Mouse (Mus musculus): ENCODE results near the gene Gpr18.
A peak's percentile ranks its signal among the peaks of the same experiment; 100 is the strongest.

Gene Gpr18

DNA sequence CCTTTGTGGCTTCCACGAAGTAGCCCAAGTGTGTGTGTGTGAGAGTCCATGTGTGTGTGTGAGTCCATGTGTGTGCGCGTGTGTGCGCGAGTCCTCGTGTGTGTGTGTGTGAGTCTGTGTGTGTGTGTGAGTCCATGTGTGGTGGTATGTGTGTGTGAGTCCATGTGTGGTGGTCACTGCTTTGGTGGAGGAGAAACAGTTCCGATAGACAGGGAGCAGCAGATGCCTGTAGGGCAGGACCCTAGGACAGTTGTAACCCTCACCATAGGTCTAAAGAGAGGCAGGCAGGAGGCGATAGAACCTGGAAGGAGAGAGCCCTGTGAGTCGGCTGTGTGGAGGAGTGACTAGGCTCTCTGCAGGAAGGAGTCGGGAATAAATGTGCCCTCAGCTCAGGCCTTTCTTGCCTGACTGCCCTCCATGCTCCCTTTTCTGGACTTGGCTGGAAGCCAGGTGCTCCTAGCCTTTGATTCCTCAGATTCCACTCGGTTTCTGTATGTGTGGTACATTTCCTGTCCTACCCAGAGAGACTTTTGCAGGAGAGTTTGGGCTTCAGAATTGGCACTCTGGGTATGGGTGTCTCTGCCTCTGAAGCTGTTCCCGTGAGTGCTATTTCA, 5.0 kb upstream of the Gpr18 start:
- peak; percentile 17 to 22 for DNase-seq

DNA sequence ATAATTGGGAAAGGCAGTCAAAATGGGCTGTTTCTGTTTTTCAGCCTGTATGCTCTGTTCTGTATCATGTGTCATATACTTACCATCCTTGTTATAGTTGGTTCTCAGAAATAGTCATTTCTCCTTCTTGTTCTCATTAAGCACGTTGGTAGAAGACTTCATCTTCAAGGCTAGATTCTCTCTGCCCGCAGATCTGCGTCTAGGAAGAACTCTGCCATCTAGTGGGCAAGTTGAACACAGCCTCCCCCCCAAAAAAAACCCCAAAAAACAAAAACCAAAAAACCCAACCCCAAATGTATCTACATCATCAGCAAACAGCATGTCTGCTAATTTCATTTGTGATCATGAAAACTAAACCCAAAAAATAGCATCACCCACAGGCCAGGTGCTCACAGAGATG, 4.2 kb upstream of the Gpr18 start:
- DNase-seq: peak; percentile 25 to 30

DNA sequence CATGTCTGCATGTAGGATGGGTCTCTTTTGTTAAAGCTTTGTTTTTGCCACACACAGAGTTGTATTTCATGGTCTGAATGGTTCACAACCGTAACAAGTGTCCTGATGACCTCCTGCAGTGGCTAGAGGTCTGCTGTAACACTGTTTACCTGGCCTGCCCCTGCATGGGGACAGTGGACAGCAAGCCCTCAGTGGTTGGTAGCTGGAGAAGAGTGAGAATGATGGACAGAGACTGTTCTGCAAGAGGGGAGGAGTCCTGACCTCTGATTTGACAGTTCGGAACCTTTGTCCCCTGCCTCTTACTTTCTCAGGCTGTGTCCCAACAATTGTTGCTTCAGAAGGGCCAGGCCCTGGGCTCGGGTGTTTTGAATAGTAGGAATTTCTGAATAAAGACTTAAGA, 2.7 kb upstream of the Gpr18 start:
- no peak for DNase-seq

DNA sequence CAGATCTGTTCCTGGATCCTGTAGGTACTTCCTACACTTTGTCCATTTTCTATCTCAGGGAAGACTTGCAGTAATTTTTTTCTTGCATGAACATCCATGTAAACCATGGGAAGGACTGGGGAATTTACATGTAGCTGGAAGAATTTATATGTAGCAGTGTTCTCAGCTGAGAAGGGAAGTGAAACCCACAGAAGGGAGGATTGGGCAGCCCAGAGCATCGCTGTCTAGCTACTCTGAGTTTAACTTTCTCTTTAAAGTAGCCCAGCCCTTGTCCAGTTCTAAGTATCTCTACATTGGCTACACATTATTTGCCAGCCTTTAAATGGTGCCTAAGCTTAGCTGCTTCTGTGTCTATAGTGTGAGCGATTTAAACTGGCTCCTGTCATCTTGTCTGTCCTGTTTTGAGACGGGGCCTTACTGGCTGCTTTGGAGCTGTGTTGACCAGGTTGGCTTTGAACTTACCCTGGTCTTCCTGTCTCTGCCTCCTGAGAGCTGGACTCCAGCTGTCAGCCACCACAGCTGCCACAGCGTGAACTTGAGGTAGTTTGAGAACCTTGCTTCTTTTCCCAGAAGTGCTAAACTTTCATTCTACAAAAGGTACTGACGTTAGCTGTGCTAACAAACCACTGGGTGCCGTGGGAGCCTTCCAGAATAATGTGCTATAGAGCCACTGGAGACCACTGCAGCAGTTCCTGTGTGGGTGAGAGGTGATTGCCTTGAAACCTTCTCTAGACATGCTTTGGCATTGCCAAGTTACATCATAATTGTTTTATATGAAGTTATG, 922 bp upstream of the Gpr18 start:
- DNase-seq: no peak

DNA sequence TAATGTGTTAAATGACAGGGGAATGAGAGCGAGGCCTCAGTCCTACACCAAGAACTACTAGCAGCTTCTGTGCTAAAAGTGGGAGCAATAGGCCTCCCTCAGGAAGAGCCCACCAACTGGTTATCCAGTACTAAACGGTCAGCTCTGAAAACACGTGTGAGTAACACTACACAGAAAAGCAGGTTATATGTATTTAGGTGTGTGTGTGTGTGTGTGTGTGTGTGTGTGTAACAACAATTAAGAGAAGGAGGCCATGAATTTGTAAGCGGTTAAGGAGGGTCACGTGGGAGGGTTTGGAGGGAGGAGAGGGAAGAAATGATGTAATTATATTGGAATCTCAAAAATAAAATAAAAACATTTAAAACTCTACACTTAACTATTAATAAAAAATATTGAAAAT, 438 bp downstream of the Gpr18 start:
- DNase-seq: no peak

DNA sequence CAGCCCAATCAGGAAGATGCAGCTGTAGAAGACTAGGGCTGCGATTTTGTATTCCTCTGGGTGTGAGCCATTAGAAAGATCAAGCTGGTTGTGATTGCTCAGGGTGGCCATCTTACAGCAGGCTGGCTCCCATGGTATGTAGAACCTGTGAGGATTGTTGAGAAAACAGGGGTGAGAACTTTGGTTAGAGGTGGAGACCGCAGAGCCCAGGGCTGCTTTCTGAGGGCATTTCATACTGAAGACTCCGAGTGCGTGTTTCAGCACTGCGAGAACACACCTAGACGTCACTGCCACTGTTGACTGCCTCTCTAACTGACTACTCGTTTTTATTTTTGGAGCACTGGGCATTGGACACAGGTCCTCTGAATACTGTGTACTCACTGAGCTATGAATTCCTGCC, 3.1 kb downstream of the Gpr18 start:
- no peak for DNase-seq

DNA sequence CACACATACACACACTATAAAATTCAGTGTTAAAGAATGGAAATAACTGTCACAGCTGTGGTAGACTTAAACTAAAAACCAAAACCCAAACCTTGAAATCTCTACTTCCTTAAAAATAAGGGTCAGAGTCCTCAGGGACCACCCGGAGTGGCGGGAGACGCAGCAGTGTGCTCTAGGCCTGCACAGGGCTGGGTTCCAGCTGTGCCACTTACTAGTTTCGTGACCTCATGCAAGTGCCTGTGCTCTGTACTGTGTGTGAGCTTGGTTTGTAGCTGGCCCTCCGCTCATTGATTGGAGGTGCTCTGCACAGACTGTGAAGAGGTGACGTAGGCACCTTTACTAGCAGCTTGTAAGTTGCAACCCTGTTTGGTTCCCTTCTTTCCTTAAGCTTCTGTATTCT, 5.7 kb downstream of the Gpr18 start:
- DNase-seq: no peak

DNA sequence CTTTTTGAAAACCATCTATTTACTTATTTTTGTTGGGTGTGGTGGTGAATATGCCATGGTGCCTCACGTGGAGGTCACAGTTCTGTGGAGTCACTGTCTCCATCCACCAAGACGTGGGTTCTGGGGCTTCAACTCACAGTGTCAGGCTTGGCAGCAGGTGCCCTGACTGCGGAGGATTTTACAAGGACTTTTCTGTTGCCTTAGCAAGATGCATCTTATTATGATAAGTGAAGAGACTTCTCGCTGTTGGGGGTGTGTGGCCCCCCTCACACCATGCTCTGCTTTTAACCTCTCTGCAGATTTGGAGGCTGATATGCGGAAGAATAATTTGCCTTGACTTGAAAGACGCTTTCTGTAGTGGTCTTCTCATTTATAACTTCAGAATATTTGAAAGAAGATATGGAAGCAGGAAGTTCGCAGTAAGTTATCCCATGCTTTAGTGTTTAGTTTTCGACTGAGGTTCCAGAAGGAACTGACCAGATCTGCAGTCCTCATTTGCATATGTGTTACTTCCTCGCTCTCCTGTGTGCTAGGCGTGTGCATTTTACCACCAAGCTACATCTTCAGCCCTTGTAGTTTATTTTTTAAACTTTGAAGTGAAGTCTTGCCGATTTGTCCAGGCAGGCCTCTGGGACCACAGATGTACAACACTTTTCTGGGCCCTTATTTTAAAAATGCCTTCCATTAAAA, 8.4 kb downstream of the Gpr18 start:
- no peak for DNase-seq

DNA sequence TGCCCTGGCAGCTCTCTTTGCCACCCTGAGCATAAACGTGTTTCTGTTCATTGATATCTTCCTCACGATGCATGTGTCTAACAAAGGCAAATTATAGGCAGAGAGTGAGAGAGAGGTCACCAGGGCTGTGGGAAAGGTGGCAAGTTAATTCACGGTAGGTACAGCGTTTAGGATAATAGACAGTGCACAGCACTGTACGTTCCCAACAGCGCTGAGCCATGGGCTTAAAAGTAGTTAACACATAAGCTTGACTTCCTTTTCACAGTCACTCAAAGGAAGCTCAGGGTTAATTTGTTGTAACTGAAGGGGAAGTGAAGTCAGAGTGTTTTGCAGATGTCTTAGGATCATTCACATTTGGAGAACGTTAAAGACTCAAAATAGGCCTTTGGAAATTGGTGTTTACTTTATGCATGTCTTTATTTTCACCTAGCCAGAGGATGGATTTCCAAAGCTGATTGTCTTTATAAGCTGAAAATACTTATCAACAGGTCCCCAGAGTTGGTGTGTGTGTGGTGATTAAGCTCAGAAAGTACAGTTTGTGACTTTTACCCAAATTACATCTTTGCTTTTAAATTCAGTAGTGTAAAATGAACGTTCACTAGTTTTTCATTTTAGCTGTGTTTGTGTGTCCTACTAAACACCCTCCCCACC, 9.1 kb downstream of the Gpr18 start:
- DNase-seq: no peak

DNA sequence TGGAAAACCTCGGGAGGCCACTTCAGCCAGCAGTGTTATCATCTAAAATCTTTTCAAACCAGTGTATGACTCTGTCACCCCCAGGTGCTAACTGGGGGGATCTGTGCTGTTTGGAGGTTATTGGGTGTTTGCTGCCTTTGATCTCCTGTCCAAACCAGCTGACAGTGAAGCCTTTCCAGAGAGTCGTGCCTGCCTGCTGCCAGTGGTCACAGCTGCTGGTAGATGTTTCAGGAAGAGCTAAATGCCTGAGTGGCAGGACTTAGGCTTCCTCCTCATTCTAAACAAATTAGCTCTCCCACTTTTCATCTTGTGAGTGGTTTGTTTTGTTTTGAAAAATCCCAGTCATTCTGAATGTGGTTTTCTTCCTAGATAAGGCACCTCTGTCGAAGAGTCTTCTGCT, 10.8 kb downstream of the Gpr18 start:
- DNase-seq: no peak

DNA sequence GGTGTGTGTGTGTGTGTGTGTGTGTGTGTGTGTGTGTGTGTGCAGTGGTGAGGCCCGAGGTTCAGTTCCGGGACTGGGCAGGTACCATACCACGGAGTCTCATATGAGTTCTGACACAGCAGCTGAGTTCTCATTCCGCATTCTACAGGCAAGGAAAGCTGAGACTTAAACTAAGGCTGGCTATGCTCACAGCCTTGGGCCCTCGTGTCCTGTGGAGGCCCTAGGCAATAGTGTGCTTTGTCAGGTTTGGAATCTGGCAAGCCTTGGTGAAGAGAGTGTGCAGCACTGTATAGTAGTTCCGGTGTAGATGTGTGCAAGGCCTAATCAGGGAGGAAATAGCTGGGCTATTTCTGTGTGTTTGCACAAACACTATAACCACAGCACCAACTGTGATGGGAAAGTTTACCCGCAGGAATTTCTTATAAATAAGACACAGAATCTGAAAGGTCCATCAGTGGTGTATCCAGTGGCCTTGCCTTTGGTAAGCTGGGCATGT, 12.2 kb downstream of the Gpr18 start:
- no peak for DNase-seq

DNA sequence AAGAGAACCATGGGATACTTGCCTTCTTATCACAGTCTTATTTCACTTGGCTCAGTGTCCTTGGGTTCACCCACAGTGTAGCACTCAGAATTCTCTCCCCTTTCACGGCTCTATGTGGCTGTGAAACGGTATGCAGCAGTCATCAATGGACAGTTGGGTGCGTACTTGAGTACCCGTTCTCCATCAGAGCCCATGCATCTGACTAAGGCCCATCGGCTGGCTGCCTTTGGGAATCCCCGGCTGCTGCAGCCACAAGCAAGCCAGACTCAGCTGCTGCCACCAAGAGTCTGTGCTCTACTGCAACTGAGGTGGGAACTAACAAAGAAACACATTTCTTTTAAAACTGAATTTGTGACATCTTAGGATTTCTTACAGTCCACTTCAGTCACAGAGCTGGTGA, 14.1 kb downstream of the Gpr18 start:
- no peak for DNase-seq

DNA sequence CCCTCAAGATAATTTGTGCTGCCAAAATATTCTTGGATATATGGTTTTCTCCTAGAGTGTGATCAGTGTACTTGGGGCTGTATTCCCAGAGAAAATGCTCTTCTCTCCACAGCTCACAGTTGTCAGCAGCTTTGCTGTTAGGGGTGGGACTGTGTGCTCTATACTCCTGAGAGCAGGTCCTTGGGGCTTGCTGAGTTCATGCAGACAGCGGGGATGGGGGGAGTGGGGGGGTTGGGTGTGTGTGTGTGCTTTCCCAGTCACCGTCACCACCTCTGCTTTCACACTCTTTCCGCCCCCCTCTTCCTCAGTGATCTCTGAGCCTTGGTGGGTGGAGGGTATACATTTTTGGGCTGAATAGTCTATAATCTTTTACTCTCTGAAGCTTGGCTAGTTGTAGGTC, 16.5 kb downstream of the Gpr18 start:
- no peak for DNase-seq

DNA sequence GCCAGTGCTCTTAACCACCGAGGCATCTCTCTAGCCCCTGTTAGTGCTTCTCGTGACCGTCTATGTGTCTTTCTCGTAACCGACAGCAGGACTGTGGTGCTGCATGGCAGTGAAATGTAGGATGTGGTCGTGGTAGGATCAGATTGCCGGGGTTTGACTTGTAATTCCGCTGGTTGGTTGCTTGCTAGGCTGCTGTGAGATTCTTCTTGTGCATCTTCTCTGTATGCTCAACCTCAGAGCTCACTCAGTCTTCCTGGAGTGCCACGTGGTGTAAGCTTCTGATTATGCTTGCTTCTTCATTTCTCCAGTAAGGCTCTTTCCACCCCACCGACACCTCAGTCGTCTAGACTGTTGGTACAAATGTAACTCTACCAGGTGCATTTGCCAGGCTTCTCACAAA, 17.1 kb downstream of the Gpr18 start:
- DNase-seq: no peak

DNA sequence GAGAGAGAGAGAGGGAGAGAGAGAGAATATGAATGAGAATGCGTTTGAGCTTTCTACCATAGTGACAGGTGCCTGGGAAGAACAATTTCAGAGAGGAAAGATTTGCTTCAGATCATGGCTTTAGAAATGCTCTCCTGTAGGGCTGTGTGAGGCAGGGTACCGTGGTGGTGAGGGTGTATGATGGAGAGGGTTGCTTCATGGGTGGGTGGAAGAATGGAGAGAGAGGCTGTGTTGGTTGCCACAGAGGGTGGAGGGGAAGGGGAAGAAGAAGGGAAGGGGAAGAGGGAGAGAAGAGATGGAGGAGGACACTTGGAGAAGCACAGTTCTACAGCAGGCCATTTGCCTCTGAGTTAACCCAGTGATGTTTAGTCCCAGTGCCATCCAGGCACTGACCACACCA, 17.8 kb downstream of the Gpr18 start:
- DNase-seq: no peak

DNA sequence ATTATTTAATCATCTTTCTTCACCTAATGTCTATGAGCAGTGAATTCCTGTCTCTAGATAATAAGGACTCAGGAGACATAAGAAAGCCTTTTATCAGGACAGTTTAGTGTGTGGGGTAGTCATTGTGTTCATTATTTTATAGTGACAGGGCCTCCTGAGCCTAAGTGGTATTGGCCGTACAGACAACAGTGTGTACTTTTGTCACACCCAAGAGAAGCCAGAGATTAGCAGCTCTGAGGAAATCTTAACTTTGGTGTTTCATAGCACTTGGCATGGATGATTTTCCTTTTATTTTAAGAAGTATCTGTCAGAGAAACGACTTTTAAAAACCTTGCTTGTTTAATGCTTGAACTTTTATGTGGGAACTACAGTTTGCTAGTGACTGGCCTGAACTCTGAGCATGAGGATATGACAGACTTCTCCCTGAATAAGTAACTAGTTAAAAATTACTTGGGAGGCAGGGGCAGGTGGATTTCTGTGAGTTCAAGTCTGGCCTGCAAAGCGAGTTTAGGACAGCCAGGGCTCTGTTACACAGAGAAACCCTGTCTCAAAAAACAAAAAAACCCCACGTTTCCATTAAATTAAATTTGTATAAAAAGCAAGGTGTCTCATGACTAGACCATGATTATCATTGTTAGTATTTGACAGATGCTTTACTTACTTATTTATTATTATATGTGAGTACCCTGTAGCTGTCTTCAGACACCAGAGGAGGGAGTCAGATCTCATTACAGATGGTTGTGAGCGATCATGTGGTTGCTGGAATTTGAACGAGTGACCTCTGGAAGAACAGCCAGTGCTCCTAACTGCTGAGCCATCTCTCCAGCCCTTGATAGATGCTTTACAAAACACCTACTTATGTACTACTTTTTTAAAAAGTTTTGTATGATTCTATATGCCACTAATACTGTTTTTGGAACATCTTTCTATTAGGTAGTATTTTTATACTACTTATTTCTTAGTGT, 19.2 kb downstream of the Gpr18 start:
- no peak for DNase-seq

DNA sequence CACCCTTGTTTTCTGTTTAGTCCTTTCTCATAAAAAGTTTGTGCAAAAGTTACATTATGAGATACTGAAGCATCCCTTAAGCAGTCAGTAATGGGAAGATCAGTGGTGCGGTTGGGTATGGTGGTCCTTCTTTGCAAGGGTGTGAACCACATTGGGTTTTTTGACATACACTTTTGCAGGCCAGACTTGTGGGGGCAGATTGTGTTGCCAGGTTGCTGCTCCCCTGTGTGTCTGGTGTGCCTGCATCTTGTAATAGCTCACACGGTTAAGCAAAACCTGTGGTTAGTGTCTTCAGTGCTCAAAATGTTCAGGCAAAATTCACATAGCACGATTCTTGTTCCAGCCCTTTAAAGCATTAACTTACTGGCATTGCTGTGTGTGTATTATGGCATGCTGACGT, 20.3 kb downstream of the Gpr18 start:
- DNase-seq: no peak

DNA sequence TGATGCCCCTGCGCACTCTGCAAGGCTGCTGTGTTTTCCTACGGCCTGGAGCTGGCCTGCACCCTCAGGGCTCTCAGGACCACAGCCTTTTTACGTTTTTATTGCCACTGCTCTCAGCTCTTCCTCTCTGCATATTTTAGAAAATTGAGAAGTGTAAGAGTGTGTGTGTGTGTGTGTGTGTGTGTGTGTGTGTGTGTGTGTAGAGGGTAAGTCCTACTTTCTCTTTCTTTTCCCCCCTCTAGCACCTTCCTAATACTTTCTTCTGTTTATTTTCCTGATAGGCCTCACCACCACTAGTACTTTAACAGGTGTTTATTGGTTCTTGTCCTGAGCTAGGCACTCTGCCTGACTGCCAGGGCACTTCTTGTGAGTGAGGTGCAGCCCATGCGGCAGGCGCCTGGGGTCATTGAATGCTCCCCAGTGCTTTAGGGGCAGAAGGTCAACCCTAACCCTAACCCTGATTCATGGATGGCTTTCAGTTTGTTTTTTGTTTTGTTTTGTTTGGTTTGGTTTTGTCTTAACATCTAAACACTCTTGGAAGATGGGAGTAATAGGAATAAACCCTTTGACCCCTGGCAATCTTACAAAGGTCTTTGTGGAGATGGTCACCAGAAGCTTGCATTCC, 21.0 kb downstream of the Gpr18 start:
- no peak for DNase-seq

DNA sequence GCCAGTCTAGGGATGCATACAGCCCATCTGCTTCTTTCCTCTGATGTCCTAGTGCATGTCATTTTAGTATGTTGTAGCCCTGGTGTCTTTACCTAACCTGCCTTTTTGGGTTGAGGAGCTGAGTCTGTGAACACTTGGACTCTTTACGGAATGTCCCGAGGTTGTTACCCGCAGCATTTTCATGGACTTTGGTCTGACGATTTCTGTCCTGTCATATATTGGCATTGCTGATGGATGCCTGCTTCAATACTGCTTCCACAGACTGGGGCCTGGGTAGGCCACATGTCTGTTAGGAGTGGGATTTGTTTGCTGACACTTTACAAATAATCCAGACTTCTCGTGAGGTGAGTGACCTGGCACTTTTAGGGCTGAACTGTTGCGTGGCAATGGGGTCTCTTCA, 21.8 kb downstream of the Gpr18 start:
- no peak for DNase-seq

DNA sequence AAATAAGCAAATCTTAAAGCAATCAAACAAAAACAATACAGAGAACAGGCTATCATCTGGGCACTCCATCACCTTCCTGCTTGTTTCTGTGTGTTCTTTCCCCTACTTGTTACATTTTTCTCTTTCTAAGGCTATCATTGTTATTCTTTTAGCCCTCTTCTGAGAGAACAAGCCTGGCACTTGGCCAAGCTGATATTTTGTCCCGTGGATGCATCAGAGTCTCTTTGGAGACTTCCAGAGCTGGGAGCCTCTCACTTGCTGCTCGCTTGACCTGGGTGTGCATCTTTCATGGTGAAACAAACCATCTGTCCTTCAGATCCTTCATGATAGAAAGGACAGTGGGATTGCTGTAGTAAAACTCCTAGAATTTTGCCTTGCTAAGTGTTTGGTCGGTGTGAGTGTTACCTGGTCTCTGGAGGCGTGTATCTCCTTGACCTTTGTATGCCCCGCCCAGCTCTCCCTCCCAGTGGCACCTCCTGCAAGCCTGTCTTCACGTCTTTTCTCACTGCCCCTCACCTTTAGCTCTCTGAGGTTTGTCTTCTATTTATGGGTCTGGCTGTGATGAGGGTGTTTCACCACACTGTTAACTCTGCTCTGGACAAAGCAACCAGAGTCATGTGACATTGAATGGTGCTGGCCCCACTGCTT, 31.3 kb downstream of the Gpr18 start:
- DNase-seq: no peak

DNA sequence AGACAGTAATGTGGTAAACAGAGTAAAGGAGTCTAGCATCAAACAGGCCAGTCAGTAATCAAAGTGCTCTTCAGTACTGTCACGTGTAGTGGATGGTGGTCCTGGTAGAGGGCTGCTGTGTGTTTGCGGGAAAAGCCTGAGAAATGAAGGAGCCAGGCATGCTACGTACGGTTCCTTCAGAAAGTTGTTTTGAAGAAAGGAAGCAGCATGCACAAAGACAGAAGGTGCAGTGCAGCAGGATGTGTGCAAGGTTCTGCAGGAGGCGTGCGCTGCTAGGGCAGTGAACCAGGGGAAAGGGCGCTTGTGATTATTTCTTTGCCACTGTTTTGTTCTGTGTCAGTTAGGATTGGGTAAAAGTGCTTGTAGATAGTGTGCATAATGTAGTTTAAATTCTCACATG, 34.4 kb downstream of the Gpr18 start:
- DNase-seq: no peak
